Mouse (Mus musculus) stomach, embryonic 14.5 days (tissue): ENCODE results near the gene Usp32. TPM values are rescaled to one million over a fixed set of nuclear protein-coding genes. Genes with fewer than 3 reads are reported as not detected.

Experiments used
- ATAC-seq: fragments of 200-750 bp; cut with Nextera tagmentation; 2 replicates; pipeline ENCODE4 v1.8.0; 2017; ENCODE audit warnings: low read depth, moderate TSS enrichment; ENCODE audit not compliant: insufficient number of reproducible peaks, insufficient read depth, low FRiP score
- H3K27ac ChIP-seq: fragments of 300-500 bp; sonication (generic); 2 replicates; pipeline ENCODE4 v1.5.1; 2014; ENCODE audit warnings: mild to moderate bottlenecking, low read length, moderate library complexity, mixed read lengths
- H3K27me3 ChIP-seq: fragments of 300-500 bp; sonication (generic); 2 replicates; pipeline ENCODE4 v1.6.1; 2014; ENCODE audit warnings: low read length, control low read depth, mixed read lengths; ENCODE audit not compliant: control insufficient read depth, insufficient read depth
- H3K36me3 ChIP-seq: fragments of 300-500 bp; sonication (generic); 2 replicates; pipeline ENCODE4 v1.6.1; 2014; ENCODE audit warnings: mild to moderate bottlenecking, control low read depth, low read length, moderate library complexity, mixed read lengths; ENCODE audit not compliant: control insufficient read depth, insufficient read depth
- H3K4me1 ChIP-seq: fragments of 300-500 bp; sonication (generic); 2 replicates; pipeline ENCODE4 v1.6.1; 2014; ENCODE audit warnings: low read length, control low read depth, mixed read lengths; ENCODE audit not compliant: control insufficient read depth, insufficient read depth
- H3K4me2 ChIP-seq: fragments of 300-500 bp; sonication (generic); replicated peaks from 2 replicates; pipeline ENCODE4 v1.6.1; 2014; ENCODE audit warnings: low read depth, low read length, control low read depth
- H3K4me3 ChIP-seq: fragments of 300-500 bp; sonication (generic); 2 replicates; pipeline ENCODE4 v1.5.1; 2014; ENCODE audit warnings: low read depth, low read length, control low read depth
- H3K9ac ChIP-seq: fragments of 300-500 bp; sonication (generic); replicated peaks from 2 replicates; pipeline ENCODE4 v1.6.1; 2014; ENCODE audit warnings: low read depth, mild to moderate bottlenecking, control low read depth, low read length, moderate library complexity, mixed read lengths
- H3K9me3 ChIP-seq: fragments of 300-500 bp; sonication (generic); 2 replicates; pipeline ENCODE4 v1.6.1; 2016; ENCODE audit warnings: low read depth, low read length, control low read depth; ENCODE audit not compliant: control insufficient read depth
- WGBS: fragments of 180-500 bp; shearing (Covaris S2); extraction: QIAGEN DNeasy Blood & Tissue Kit; methylation state at CpG from one replicate; pipeline ENCODE4 v1.1.7; 2014; 5-methylcytosine and 5-hydroxymethylcytosine counted together
- polyA plus RNA-seq: library from polyadenylated mRNA; unstranded; fragments of >200 nt; fragmentation: Nextera tagmentation; extraction: Ambion mirVana; gene quantifications from 2 replicates; pipeline ENCODE4 v1.2.1, GENCODE M21; 2014

Gene Usp32
- polyA plus RNA-seq, 1 experiment from 2014 or later: 9.7 TPM

GRCm38 (mm10) chr11:84980697-84981096 lies 159.3 kb downstream of the Usp32 start:
- no peak overlapping the region for H3K9ac ChIP-seq
- whole genome bisulfite sequencing: 60% methylated on average over 2 of the region's 2 CpGs
- no peaks in the 10 kb centered on the region for H3K9me3 ChIP-seq
- H3K36me3 ChIP-seq: peaks cover 4% of the 10 kb centered on the region; the same call in 1 of the 2 replicates
- H3K4me1 ChIP-seq: no peaks in the 10 kb centered on the region
- no peak overlapping the region for H3K4me2 ChIP-seq
- H3K4me3 ChIP-seq: no peak overlapping the region
- H3K27ac ChIP-seq: no peak overlapping the region
- H3K27me3 ChIP-seq: no peaks in the 10 kb centered on the region
- ATAC-seq: no peak

- 39% methylated on average over 1 of the region's 1 CpGs for WGBS
- Histone ChIP-seq H3K27me3 (no peaks in the 10 kb centered on the region), H3K36me3 (no peaks in the 10 kb centered on the region), H3K4me1 (no peaks in the 10 kb centered on the region), H3K9me3 (no peaks in the 10 kb centered on the region), H3K4me2 (no peak overlapping the region), H3K4me3 (no peak overlapping the region), H3K27ac (no peak overlapping the region), H3K9ac (no peak overlapping the region)
- ATAC-seq: no peak
Measured at GRCm38 (mm10) chr11:84979351-84979750, 160.6 kb downstream of the Usp32 start.

GRCm38 (mm10) chr11:84978113-84978512 lies 161.8 kb downstream of the Usp32 start:
- Histone ChIP-seq H3K36me3 (no peaks in the 10 kb centered on the region), H3K27ac (no peak overlapping the region), H3K27me3 (no peaks in the 10 kb centered on the region), H3K9me3 (no peaks in the 10 kb centered on the region), H3K4me1 (no peaks in the 10 kb centered on the region), H3K4me3 (no peak overlapping the region), H3K9ac (no peak overlapping the region), H3K4me2 (no peak overlapping the region)
- no peak for ATAC-seq
- 42% methylated on average over 2 of the region's 2 CpGs for WGBS

- Histone ChIP-seq H3K9ac (no peak overlapping the region), H3K4me1 (no peaks in the 10 kb centered on the region), H3K9me3 (no peaks in the 10 kb centered on the region), H3K27ac (no peak overlapping the region), H3K4me3 (no peak overlapping the region), H3K27me3 (no peaks in the 10 kb centered on the region), H3K4me2 (no peak overlapping the region), H3K36me3 (no peaks in the 10 kb centered on the region)
- WGBS: 84% methylated on average over 3 of the region's 3 CpGs
- ATAC-seq: no peak
Measured at GRCm38 (mm10) chr11:84977385-84977952, 162.5 kb downstream of the Usp32 start.

- Histone ChIP-seq H3K9ac (no peak overlapping the region), H3K4me1 (no peaks in the 10 kb centered on the region), H3K9me3 (no peaks in the 10 kb centered on the region), H3K4me2 (no peak overlapping the region), H3K4me3 (no peak overlapping the region), H3K27me3 (no peaks in the 10 kb centered on the region), H3K36me3 (no peaks in the 10 kb centered on the region), H3K27ac (no peak overlapping the region)
- 78% methylated on average over 3 of the region's 3 CpGs for WGBS
- no peak for ATAC-seq
Measured at GRCm38 (mm10) chr11:84976706-84977105, 163.3 kb downstream of the Usp32 start.

- Histone ChIP-seq H3K4me2 (no peak overlapping the region), H3K36me3 (no peaks in the 10 kb centered on the region), H3K9ac (no peak overlapping the region), H3K27me3 (no peaks in the 10 kb centered on the region), H3K27ac (no peak overlapping the region), H3K4me1 (no peaks in the 10 kb centered on the region), H3K4me3 (no peak overlapping the region), H3K9me3 (no peaks in the 10 kb centered on the region)
- 53% methylated on average over 7 of the region's 7 CpGs for WGBS
- ATAC-seq: no peak
Measured at GRCm38 (mm10) chr11:84974582-84974981, 165.4 kb downstream of the Usp32 start.

GRCm38 (mm10) chr11:84973661-84974060 lies 166.3 kb downstream of the Usp32 start:
- Histone ChIP-seq H3K27ac (no peak overlapping the region), H3K4me2 (no peak overlapping the region), H3K27me3 (no peaks in the 10 kb centered on the region), H3K9ac (no peak overlapping the region), H3K36me3 (no peaks in the 10 kb centered on the region), H3K4me3 (no peak overlapping the region), H3K9me3 (no peaks in the 10 kb centered on the region), H3K4me1 (0 out of 2 replicates have a peak, but pooled peaks cover 3% of the 10 kb centered on the region)
- no peak for ATAC-seq
- WGBS: 48% methylated on average over 5 of the region's 5 CpGs

GRCm38 (mm10) chr11:84972067-84972466 lies 167.9 kb downstream of the Usp32 start:
- Histone ChIP-seq H3K4me1 (0 out of 2 replicates have a peak, but pooled peaks cover 3% of the 10 kb centered on the region), H3K27ac (no peak overlapping the region), H3K27me3 (no peaks in the 10 kb centered on the region), H3K4me2 (no peak overlapping the region), H3K9me3 (no peaks in the 10 kb centered on the region), H3K36me3 (no peaks in the 10 kb centered on the region), H3K4me3 (no peak overlapping the region), H3K9ac (no peak overlapping the region)
- WGBS: 56% methylated on average over 3 of the region's 3 CpGs
- ATAC-seq: no peak

- Histone ChIP-seq H3K4me3 (no peak overlapping the region), H3K9me3 (no peaks in the 10 kb centered on the region), H3K4me1 (0 out of 2 replicates have a peak, but pooled peaks cover 3% of the 10 kb centered on the region), H3K4me2 (no peak overlapping the region), H3K36me3 (no peaks in the 10 kb centered on the region), H3K27ac (no peak overlapping the region), H3K9ac (no peak overlapping the region), H3K27me3 (no peaks in the 10 kb centered on the region)
- 45% methylated on average over 6 of the region's 6 CpGs for WGBS
- no peak for ATAC-seq
Measured at GRCm38 (mm10) chr11:84968775-84969174, 171.2 kb downstream of the Usp32 start.
